Mouse (Mus musculus) forebrain, postnatal 0 days (tissue): ENCODE data around the gene Ppp1r12c. TPM values are rescaled to one million over a fixed set of nuclear protein-coding genes. Genes with fewer than 3 reads are reported as not detected.

Experiments used
- ATAC-seq: fragments of 200-750 bp; cut with Nextera tagmentation; 2 replicates; pipeline ENCODE4 v1.8.0; 2017; ENCODE audit warnings: mild to moderate bottlenecking, moderate library complexity
- DNase-seq: peaks from one replicate; pipeline ENCODE4 v3.0.0-alpha.2; 2015
- H3K27ac ChIP-seq: fragments of 300-500 bp; sonication (generic); 2 replicates; pipeline ENCODE4 v1.5.1; 2014; ENCODE audit warnings: low read depth, mild to moderate bottlenecking, antibody characterized with exemption, low read length, moderate library complexity, mixed read lengths
- H3K27me3 ChIP-seq: fragments of 300-500 bp; sonication (generic); 2 replicates; pipeline ENCODE4 v1.6.1; 2014; ENCODE audit warnings: mild to moderate bottlenecking, low read length, mixed read lengths; ENCODE audit not compliant: insufficient read depth
- H3K36me3 ChIP-seq: fragments of 300-500 bp; sonication (generic); 2 replicates; pipeline ENCODE4 v1.6.1; 2014; ENCODE audit warnings: mild to moderate bottlenecking, moderate library complexity; ENCODE audit not compliant: insufficient read depth
- H3K4me1 ChIP-seq: fragments of 300-500 bp; sonication (generic); 2 replicates; pipeline ENCODE4 v1.6.1; 2014; ENCODE audit warnings: antibody characterized with exemption; ENCODE audit not compliant: insufficient read depth
- H3K4me2 ChIP-seq: fragments of 300-500 bp; sonication (generic); 2 replicates; pipeline ENCODE4 v1.6.1; 2014; ENCODE audit warnings: low read depth, mild to moderate bottlenecking, moderate library complexity
- H3K4me3 ChIP-seq: fragments of 300-500 bp; sonication (generic); 2 replicates; pipeline ENCODE4 v1.5.1; 2014; ENCODE audit warnings: low read depth, low read length, mixed read lengths
- H3K9ac ChIP-seq: fragments of 300-500 bp; sonication (generic); 2 replicates; pipeline ENCODE4 v1.6.1; 2014; ENCODE audit warnings: mild to moderate bottlenecking
- H3K9me3 ChIP-seq: fragments of 300-500 bp; sonication (generic); 2 replicates; pipeline ENCODE4 v1.6.1; 2016; ENCODE audit warnings: low read length
- CTCF ChIP-seq: sonication (generic); IDR thresholded peaks from 2 replicates; pipeline ENCODE4 v1.5.1; 2016; ENCODE audit warnings: antibody characterized with exemption, control low read depth, low read depth
- WGBS: fragments of 180-500 bp; shearing (Covaris S2); extraction: QIAGEN DNeasy Blood & Tissue Kit; methylation state at CpG from one replicate; pipeline ENCODE4 v1.1.7; 2014; 5-methylcytosine and 5-hydroxymethylcytosine counted together
- microRNA-seq, 2 experiments: library from miRNA; unstranded; fragments of <30 nt; microRNA quantifications; one replicate each; pipeline ENCODE4; 2016
- polyA plus RNA-seq: library from polyadenylated mRNA; unstranded; fragments of >200 nt; fragmentation: Nextera tagmentation; extraction: Ambion mirVana; gene quantifications from 2 replicates; pipeline ENCODE4 v1.2.1, GENCODE M21; 2015
- total RNA-seq: library from RNA; depleted of rRNA; stranded (reverse); fragments of >200 nt; gene quantifications from 2 replicates; pipeline ENCODE4 v1.2.3, GENCODE M21; 2014; rRNA removed

Ppp1r12c gene
- total and polyA plus RNA-seq, 2 experiments from 2014 or later, result 35.1 to 94.2 TPM

DNA sequence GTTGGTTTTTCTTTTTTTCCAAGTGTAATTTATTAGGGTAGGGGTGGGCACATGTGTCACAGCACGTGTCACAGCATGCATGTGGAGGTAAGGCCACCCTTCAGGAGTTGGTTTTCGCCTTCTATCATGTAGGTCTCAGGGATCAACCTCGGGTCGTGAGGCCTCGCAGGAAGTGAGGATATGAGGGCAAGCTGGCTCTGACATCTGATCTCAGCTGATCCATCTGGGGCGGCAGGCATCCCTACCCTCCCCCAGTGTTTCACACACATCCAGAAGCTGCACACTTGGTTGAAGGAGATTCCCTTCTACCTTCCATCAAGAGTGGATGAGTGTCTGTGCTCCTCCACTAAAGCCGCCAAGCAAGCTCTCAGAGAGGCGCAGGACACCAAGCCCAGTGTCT is 69.5 kb downstream of the Ppp1r12c start:
- no peak for TF ChIP-seq CTCF
- H3K9ac ChIP-seq, result no peak overlapping the region
- no peaks in the 10 kb centered on the region for H3K9me3 ChIP-seq
- H3K4me3 ChIP-seq, result no peak overlapping the region
- WGBS, result 91% methylated on average over 8 of the region's 8 CpGs
- ATAC-seq (no peak), DNase-seq (no peak)
- H3K36me3 ChIP-seq, result peaks cover 66% of the 10 kb centered on the region
- no peaks in the 10 kb centered on the region for H3K4me1 ChIP-seq
- H3K27me3 ChIP-seq, result no peaks in the 10 kb centered on the region
- no peak overlapping the region for H3K27ac ChIP-seq
- H3K4me2 ChIP-seq, result no peak overlapping the region

DNA sequence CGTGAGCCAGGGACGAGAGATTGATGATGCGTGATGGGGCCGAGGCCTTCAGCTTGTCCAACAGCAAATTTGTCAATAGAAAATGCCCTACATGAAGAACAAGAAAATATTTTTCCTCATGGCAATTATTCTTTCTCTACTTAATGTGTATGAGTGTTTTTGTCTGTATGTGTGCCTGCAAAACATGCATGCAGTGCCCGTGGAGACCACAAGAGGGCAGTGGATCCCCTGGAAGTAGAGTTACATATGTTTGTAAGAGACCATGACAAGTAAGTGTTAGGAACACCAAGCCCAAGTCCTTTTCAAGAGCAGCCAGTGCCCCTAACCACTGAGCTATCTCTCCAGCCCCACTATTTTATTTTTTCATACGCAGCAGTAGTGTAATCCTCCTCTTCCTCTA is 69.9 kb downstream of the Ppp1r12c start:
- ATAC-seq (no peak), DNase-seq (peak; percentile 79)
- H3K4me2 ChIP-seq, result no peak overlapping the region
- H3K9me3 ChIP-seq, result no peaks in the 10 kb centered on the region
- no peaks in the 10 kb centered on the region for H3K27me3 ChIP-seq
- no peak overlapping the region for H3K4me3 ChIP-seq
- no peak overlapping the region for H3K9ac ChIP-seq
- H3K4me1 ChIP-seq, result no peaks in the 10 kb centered on the region
- TF ChIP-seq CTCF, result peak; percentile 84
- no peak overlapping the region for H3K27ac ChIP-seq
- H3K36me3 ChIP-seq, result peaks cover 65% of the 10 kb centered on the region
- 81% methylated on average over 6 of the region's 6 CpGs for WGBS

Small RNA genes within 50 kb of the gene (microRNA-seq; reads per million reads assigned to microRNA genes)
- gene Gm24605, result 0 reads per million in 2 experiments

Other genes with a start within 250 kb of the Ppp1r12c start
- not detected in 2 replicates for gene Ncr1, start 164.0 kb downstream of the Ppp1r12c start, total RNA-seq
- gene Ncr1, start 164.0 kb downstream of the Ppp1r12c start, polyA plus RNA-seq, result not detected in 2 replicates
- not detected in 2 replicates for gene Gp6, start 103.9 kb downstream of the Ppp1r12c start, total RNA-seq
- gene Gp6, start 103.9 kb downstream of the Ppp1r12c start, polyA plus RNA-seq, result not detected in 2 replicates
- gene Rdh13, start 56.0 kb downstream of the Ppp1r12c start, total RNA-seq, result 73.9 and 84.5 TPM in 2 replicates
- 28.5 and 37.9 TPM in 2 replicates for gene Rdh13, start 56.0 kb downstream of the Ppp1r12c start, polyA plus RNA-seq
- gene Eps8l1, start 41.0 kb downstream of the Ppp1r12c start, total RNA-seq, result 3.2 and 8.6 TPM in 2 replicates
- gene Eps8l1, start 41.0 kb downstream of the Ppp1r12c start, polyA plus RNA-seq, result 4.6 and 7.4 TPM in 2 replicates
- 0.77 and 2.9 TPM in 2 replicates for gene Tnnt1, start 14.7 kb upstream of the Ppp1r12c start, total RNA-seq
- gene Tnnt1, start 14.7 kb upstream of the Ppp1r12c start, polyA plus RNA-seq, result 3.4 and 3.9 TPM in 2 replicates
- 0.62 and 3.6 TPM in 2 replicates for gene Tnni3, start 22.5 kb upstream of the Ppp1r12c start, total RNA-seq
- gene Tnni3, start 22.5 kb upstream of the Ppp1r12c start, polyA plus RNA-seq, result 0.89 and 1.2 TPM in 2 replicates
- 0.62 and 2.2 TPM in 2 replicates for gene Dnaaf3, start 30.8 kb upstream of the Ppp1r12c start, total RNA-seq
- gene Dnaaf3, start 30.8 kb upstream of the Ppp1r12c start, polyA plus RNA-seq, result 1.3 and 2.0 TPM in 2 replicates
- 170 and 231 TPM in 2 replicates for gene Syt5, start 45.9 kb upstream of the Ppp1r12c start, total RNA-seq
- 301 and 305 TPM in 2 replicates for gene Syt5, start 45.9 kb upstream of the Ppp1r12c start, polyA plus RNA-seq
- gene Ptprh, start 102.4 kb upstream of the Ppp1r12c start, total RNA-seq, result 0.54 and 2.9 TPM in 2 replicates
- 1.0 and 1.1 TPM in 2 replicates for gene Ptprh, start 102.4 kb upstream of the Ppp1r12c start, polyA plus RNA-seq
- gene Tmem86b, start 129.7 kb upstream of the Ppp1r12c start, total RNA-seq, result 10.8 and 11.8 TPM in 2 replicates
- gene Tmem86b, start 129.7 kb upstream of the Ppp1r12c start, polyA plus RNA-seq, result 0.64 and 0.70 TPM in 2 replicates
- gene Ppp6r1, start 157.3 kb upstream of the Ppp1r12c start, total RNA-seq, result 89.3 and 99.1 TPM in 2 replicates
- gene Ppp6r1, start 157.3 kb upstream of the Ppp1r12c start, polyA plus RNA-seq, result 5.1 and 8.3 TPM in 2 replicates
- gene Hspbp1, start 183.4 kb upstream of the Ppp1r12c start, total RNA-seq, result 188 and 219 TPM in 2 replicates
- 206 and 214 TPM in 2 replicates for gene Hspbp1, start 183.4 kb upstream of the Ppp1r12c start, polyA plus RNA-seq
- gene Brsk1, start 188.9 kb upstream of the Ppp1r12c start, total RNA-seq, result 188 and 205 TPM in 2 replicates
- gene Brsk1, start 188.9 kb upstream of the Ppp1r12c start, polyA plus RNA-seq, result 4.6 and 6.2 TPM in 2 replicates
- not detected in 2 replicates for gene Tmem150b, start 223.6 kb upstream of the Ppp1r12c start, total RNA-seq
- 0.18 TPM in 1 of 2 replicates, not detected in the other for gene Tmem150b, start 223.6 kb upstream of the Ppp1r12c start, polyA plus RNA-seq
- gene Kmt5c, start 238.4 kb upstream of the Ppp1r12c start, total RNA-seq, result 36.8 and 59.1 TPM in 2 replicates
- gene Kmt5c, start 238.4 kb upstream of the Ppp1r12c start, polyA plus RNA-seq, result 32.3 and 35.1 TPM in 2 replicates